Mouse (Mus musculus): ENCODE data around the gene Flywch2.

Flywch2 gene

DNA sequence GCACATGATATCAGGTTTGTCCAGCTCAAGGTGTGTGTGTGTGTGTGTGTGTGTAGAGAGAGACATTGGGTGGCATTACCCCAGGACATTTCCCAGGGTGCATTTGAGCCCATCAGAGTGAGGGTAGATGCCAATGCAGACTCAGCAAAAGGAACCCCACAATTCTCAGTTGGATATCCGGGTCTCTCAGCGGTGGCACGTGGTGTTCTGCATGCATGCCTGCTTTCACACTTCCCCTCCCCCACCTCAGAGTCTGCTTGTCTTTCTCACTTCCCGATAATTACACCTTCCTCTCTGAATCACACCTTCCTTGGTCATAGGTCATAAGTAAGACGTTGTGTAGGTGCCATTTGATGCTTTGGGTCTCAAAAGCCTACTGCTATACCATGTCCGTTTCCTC lies 37.9 kb downstream of the Flywch2 start:
- DNase-seq = no peak

- DNase-seq = no peak
These were observed 38.4 kb downstream of the Flywch2 start for GRCm38 (mm10) chr17:23747471-23747870.

DNA sequence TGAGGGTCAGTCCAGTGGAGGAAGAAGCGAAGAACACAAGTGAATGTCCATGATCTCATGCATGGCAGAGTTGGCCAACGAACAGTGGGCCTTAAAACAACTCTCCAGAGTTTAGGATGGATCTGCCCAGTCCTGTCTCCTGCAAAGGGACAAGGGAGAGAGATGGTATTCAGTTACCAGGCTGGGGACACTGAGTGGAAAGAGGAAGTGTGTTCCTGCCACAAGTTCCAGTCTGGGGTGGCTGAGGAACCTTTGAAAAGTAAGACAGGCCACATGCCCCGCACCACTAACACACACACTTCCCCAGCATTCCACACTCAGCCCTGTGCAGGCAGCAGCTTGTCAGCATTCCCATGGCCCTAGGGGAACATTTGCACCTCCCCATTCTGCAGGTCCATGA lies 39.1 kb downstream of the Flywch2 start:
- no peak for DNase-seq

- peak; percentile 21 to 41 for DNase-seq
These were observed 39.6 kb downstream of the Flywch2 start for GRCm38 (mm10) chr17:23746311-23746710.

GRCm38 (mm10) chr17:23745301-23746251 lies 40.3 kb downstream of the Flywch2 start, which contains the start of gene Kremen2:
Gene Kremen2, minus strand, starts transcription at chr17:23745833.
- DNase-seq = peak; percentile 44 to 63

DNA sequence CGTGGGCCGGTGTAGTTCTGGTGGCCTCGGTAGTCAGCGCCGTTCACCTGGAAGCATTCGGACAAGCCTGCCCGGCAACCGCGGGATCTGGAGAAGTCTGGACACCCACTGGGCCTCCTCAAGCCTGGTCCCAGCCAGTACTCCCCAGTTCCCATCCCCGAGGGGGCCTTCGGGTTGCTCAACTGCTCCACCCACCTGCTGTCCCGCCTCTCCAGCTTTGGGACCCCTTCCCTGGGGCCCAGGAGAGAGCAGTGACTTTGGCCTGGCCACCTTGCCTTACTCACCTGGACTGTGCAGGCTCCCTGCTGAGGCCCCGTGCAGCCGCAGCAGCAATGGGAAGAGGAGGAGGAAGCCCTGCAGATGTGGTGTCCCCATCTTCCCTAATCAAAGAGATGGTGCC lies 41.2 kb downstream of the Flywch2 start:
- peak in 1 of 2 experiments; percentile 20 for DNase-seq

DNA sequence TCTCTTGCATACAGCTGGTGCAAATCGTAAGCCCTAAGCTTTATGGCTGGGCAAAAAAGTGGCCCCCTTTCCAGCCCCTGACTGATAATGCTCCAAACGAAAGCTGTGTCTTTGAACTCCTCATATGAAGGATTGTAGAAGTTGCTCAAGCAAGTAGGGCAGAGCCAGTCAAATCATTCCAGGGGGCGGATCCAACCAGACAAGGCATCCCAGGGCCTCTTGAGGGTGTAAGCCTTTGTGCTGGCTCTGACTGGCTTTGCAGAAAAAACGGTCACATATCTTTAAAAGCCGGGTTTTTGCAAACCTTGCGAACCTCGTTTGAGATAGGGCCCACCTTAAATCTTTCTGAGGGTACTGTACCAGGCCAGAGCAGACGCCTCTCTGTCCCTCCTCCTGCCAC lies 41.8 kb downstream of the Flywch2 start:
- DNase-seq = no peak

GRCm38 (mm10) chr17:23742941-23743340 lies 42.9 kb downstream of the Flywch2 start:
- DNase-seq = no peak

- peak; percentile 40 to 57 for DNase-seq
These were observed 43.6 kb downstream of the Flywch2 start for GRCm38 (mm10) chr17:23742210-23742793.

GRCm38 (mm10) chr17:23741359-23742209 lies 44.3 kb downstream of the Flywch2 start:
- no peak for DNase-seq

DNA sequence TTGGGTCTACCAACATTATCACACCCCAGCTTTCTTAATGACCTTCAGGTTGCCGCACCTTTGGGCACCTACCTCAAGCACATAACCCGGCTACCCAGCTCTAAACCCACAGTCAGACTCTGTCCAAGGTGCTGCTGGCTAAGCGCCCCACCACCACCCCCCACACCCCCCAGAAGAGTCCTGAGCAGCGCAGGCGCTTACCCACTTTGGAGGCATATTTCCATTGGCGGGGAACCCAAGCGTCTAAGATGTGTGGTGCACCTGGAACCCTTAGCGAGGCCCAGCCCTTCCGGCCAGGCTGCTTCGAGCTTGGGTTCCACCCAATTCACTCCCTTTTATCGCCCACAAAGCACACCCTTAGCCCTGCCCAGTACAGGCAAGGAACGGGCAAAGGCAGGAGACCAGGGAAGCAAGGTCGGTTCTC lies 45.3 kb downstream of the Flywch2 start, which contains the start of gene Paqr4:
Paqr4 (minus strand) TSS at position 270 of the 424 bp plus-strand sequence.
- DNase-seq = peak in 1 of 2 experiments; percentile 30

DNA sequence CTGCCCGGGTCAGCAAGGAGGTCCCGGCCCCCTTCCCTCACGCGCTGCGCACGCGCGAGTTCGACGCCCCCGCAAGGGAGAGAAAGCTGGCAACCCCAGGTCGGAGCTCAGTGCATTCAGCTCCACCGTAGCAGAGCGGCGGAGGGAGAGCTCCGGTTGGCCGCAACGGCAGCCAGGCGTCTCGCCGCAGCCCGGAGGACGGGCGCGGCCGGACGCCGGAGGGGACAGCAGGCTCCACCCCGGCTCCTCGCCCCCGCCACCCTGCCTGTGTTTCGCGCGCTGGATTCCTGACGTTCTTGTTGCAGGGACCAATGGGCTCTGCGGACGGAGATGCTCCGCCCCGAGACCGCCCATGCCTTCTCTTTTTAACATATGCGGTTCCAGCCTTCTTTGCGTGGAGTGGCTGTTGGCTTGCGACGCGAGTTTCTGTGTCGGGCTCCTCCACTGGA lies 45.7 kb downstream of the Flywch2 start:
- peak; percentile 64 to 75 for DNase-seq

DNA sequence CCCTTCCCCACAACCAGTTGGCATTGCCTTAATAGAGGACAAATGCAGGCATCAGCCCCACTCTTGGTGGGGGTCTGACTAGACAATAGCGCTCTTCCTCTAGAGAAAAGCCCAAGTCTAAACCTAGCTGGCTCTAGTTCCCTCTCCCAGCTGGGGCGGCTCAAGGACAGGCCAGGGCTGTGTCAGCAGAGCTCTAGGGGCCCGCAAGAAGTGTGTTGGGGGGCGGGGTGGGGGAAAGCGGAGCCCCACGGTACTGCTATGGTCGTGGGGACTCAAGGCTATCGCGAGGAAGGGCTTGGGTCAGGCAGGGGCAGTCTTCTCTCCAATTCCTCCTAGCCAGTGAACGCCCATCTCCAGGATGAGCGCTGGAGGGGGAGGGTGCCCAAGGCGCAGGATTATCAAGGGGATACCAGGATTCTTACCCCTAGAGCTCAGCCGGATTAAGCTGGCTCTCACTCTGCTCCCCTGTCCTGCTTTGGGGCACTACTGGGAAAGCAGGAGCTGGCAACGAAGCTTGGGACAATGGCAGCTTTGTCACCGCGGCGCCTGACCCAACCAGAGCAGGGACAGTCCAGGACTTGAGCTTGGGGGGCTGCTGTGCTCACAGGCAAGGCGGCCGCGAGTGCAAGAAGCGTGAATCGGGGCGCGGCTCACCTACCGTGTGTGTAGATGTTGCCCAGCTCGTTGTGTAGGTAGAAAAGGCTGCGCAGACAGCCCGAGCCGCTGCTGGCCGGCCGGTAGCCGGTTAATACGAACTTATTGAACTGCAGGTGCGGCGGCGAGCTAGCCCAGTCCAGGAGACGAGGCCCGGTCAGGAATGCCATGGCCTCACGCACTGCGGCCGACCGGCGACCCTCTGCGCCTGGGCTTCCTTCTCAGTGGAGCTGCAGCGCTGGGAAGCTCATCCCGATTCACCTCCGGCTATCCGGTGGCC lies 46.4 kb downstream of the Flywch2 start:
- DNase-seq = no peak

GRCm38 (mm10) chr17:23738836-23739201 lies 47.1 kb downstream of the Flywch2 start:
- no peak for DNase-seq

DNA sequence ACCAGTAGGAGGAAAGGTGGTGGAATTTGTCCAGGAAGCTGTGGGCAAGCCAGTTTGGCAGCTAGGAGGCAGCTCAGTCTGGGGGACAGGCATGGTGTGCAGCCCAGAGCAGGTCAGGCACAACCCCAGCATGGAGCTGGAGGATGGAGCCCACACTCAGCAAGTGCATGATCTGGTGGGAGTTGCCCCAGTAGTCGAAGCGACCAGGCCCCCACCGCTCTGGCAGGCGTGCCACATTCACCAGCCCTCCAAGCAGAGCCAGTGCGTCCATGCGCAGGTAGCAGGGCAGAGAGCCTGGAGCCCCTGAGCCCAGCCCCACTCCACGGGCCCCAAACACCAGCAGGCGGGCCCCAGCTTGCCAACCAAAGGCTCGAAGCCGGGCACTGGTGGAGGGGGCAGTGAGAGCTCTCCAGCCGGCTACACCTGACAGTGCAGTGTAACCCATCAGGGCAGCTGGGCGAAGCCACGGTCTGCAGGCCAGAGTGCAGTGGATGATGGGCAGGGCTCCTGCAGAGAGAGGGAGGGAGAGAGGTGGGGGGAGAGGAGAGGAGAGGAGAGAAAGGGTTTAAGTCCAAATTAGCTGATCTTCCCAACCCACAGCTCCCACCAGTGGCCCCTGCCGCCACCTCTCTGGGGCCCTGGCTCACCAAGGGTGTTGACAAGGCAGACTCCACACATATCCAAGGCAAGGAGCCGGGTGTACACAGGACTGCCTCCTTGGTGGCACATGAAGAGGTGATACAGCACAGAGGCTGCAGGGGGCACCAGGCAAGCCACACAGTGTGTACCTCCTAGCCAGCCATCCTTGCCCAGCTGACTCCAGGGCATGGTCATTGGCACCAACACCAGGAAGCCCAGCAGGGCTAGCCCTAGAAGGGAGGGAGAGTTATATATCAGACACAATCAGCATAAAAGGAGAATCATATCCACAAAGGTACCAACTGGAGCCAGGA lies 48.1 kb downstream of the Flywch2 start:
- DNase-seq = peak in 1 of 2 experiments; percentile 17

GRCm38 (mm10) chr17:23734341-23734740 lies 51.5 kb downstream of the Flywch2 start:
- no peak for DNase-seq

DNA sequence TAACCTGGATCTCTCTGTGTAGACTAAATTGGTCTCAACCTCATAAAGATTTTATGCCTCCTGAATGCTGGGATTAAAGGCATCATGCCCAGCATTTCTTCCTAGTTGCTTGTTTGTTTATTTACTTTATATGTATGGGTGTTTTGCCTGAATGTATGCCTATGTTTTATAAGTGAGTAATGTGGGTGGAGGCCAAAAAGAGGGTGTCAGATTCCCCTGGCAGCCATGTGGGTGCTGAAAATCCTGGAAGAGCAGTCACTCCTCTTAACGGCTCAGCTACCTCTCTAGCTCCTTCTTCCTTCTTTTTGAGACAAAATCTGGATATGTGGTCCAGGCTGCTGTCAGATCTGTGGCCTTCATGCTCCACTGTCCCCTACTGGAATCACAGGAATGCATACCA lies 55.4 kb downstream of the Flywch2 start:
- DNase-seq = no peak
